Mouse (Mus musculus): Measurements from ENCODE around the gene Abcg3. TPM values are rescaled to one million over a fixed set of nuclear protein-coding genes. Genes with fewer than 3 reads are reported as not detected.
"Not testable (repeated sequence)": the region's sequence is repeated elsewhere in the genome, so short reads cannot be mapped to it uniquely, and the experiment has no call there.

The Abcg3 gene
- total RNA-seq (2022), result 1 to 10 TPM in 2 of 4 experiments, under 1 TPM in 2; 0.42 to 2.0 (median 1.2) TPM

GRCm38 (mm10) chr5:104982535-104982934, at the start of gene Abcg3:
Abcg3 (minus strand) TSS chr5:104982718.
- no peak for DNase-seq

GRCm38 (mm10) chr5:105012551-105012950, 30.0 kb upstream of the Abcg3 start:
- no peak for DNase-seq

- no peak for DNase-seq
Measured at GRCm38 (mm10) chr5:105011570-105011969, 29.1 kb upstream of the Abcg3 start.

GRCm38 (mm10) chr5:105010376-105010775, 27.9 kb upstream of the Abcg3 start:
- no peak for DNase-seq

GRCm38 (mm10) chr5:104989411-104989810, 6.9 kb upstream of the Abcg3 start:
- DNase-seq, result no peak

GRCm38 (mm10) chr5:104988000-104988399, 5.5 kb upstream of the Abcg3 start:
- DNase-seq, result no peak

- DNase-seq, result peak; percentile 11
Measured at GRCm38 (mm10) chr5:104986706-104987105, 4.2 kb upstream of the Abcg3 start.

GRCm38 (mm10) chr5:104979040-104979513, 3.4 kb downstream of the Abcg3 start:
- no peak for DNase-seq

- no peak for DNase-seq
Measured at GRCm38 (mm10) chr5:104958141-104958793, 24.3 kb downstream of the Abcg3 start.

GRCm38 (mm10) chr5:104955208-104955607, 27.3 kb downstream of the Abcg3 start:
- DNase-seq, result no peak

- no peak for DNase-seq
Measured at GRCm38 (mm10) chr5:104946951-104947350, 35.6 kb downstream of the Abcg3 start.

GRCm38 (mm10) chr5:104934148-104934547, 48.4 kb downstream of the Abcg3 start:
- no peak for DNase-seq

GRCm38 (mm10) chr5:104906556-104906955, 76.0 kb downstream of the Abcg3 start:
- DNase-seq, result not testable (repeated sequence)

Other genes with a start within 250 kb of the Abcg3 start
- gene Zfp951, start 122.6 kb downstream of the Abcg3 start, total RNA-seq (2022), result 1 to 10 TPM; 4.2 to 8.3 (median 5.5) TPM
- gene Gbp9, start 156.8 kb upstream of the Abcg3 start, total RNA-seq (2022), result 10 to 100 TPM in 2 of 4 experiments, 1 to 10 TPM in 2; 6.2 to 13.3 (median 8.8) TPM
- 1 to 10 TPM in 2 of 4 experiments, under 1 TPM in 2; 0.70 to 1.9 (median 1.3) TPM for gene Gbp8, start 156.8 kb upstream of the Abcg3 start, total RNA-seq (2022)
- 1 to 10 TPM; 4.1 to 7.1 (median 5.6) TPM for gene Gbp4, start 156.9 kb upstream of the Abcg3 start, total RNA-seq (2022)